Mouse (Mus musculus) left cerebral cortex, adult 2 months (tissue): ENCODE results near the gene Dscaml1. TPM values are rescaled to one million over a fixed set of nuclear protein-coding genes. Genes with fewer than 3 reads are reported as not detected.

Experiments used
- DNase-seq, 2 experiments: peaks; one replicate each; pipeline ENCODE4 v3.0.0; 2021 to 2022; ENCODE audit warnings: low spot score in 2 of 2, mixed read lengths in 1 of 2; ENCODE audit errors: extremely low spot score in 1 of 2
- H3K27ac ChIP-seq: fragments of 200-600 bp; 2 replicates; pipeline ENCODE4 v1.8.1; 2022
- H3K4me3 ChIP-seq: fragments of 200-600 bp; 2 replicates; pipeline ENCODE4 v1.8.1; 2022
- CTCF ChIP-seq: fragments of 200-600 bp; IDR thresholded peaks from 2 replicates; pipeline ENCODE4 v1.8.1; 2022; ENCODE audit warnings: antibody characterized with exemption, mild to moderate bottlenecking, moderate library complexity
- intact Hi-C: fragments of 180-260 bp; cut with DNase I; formaldehyde crosslinking; loops from one replicate; pipeline ENCODE4 v1.15.1; 2025
- total RNA-seq, 2 experiments: library from RNA; stranded (reverse); gene quantifications; 2 replicates each; pipeline ENCODE4 v1.2.3; 2021

Gene Dscaml1
- total RNA-seq, 2 experiments from 2014 or later: 58.0 to 61.5 TPM

- H3K4me3 ChIP-seq: no peak overlapping the region
- intact Hi-C loops: no loop called here
- peak overlapping the region; percentile 29 for H3K27ac ChIP-seq
- no peak for DNase-seq
- TF ChIP-seq CTCF: no peak
These were observed 72.8 kb downstream of the Dscaml1 start for GRCm38 (mm10) chr9:45499267-45499666.

- intact Hi-C loops: no loop called here
- DNase-seq: no peak
- no peak for TF ChIP-seq CTCF
- Histone ChIP-seq H3K4me3 (no peak overlapping the region), H3K27ac (no peak overlapping the region; the same call in 1 of the 2 replicates)
These were observed 73.7 kb downstream of the Dscaml1 start for GRCm38 (mm10) chr9:45500071-45500595.

GRCm38 (mm10) chr9:45501295-45501927, 75.0 kb downstream of the Dscaml1 start:
- H3K27ac ChIP-seq: no peak overlapping the region
- intact Hi-C loops: no loop called here
- TF ChIP-seq CTCF: no peak
- no peak for DNase-seq
- no peak overlapping the region for H3K4me3 ChIP-seq

- no peak for TF ChIP-seq CTCF
- H3K27ac ChIP-seq: no peak overlapping the region
- no peak overlapping the region for H3K4me3 ChIP-seq
- intact Hi-C loops: no loop called here
- no peak for DNase-seq
These were observed 75.7 kb downstream of the Dscaml1 start for GRCm38 (mm10) chr9:45501963-45502641.

- Histone ChIP-seq H3K27ac (peak overlapping the region; percentile 57), H3K4me3 (no peak overlapping the region)
- TF ChIP-seq CTCF: no peak
- intact Hi-C loops: no loop called here
- no peak for DNase-seq
These were observed 78.5 kb downstream of the Dscaml1 start for GRCm38 (mm10) chr9:45504977-45505376.

GRCm38 (mm10) chr9:45505487-45505939, 79.1 kb downstream of the Dscaml1 start:
- intact Hi-C loops: no loop called here
- no peak for TF ChIP-seq CTCF
- Histone ChIP-seq H3K27ac (no peak overlapping the region), H3K4me3 (no peak overlapping the region)
- no peak for DNase-seq

- intact Hi-C loops: no loop called here
- Histone ChIP-seq H3K4me3 (no peak overlapping the region), H3K27ac (no peak overlapping the region; the same call in 1 of the 2 replicates)
- DNase-seq: no peak
- no peak for TF ChIP-seq CTCF
These were observed 81.1 kb downstream of the Dscaml1 start for GRCm38 (mm10) chr9:45507482-45507881.

- peak overlapping the region; percentile 11; the same call in 1 of the 2 replicates for H3K27ac ChIP-seq
- no peak for DNase-seq
- intact Hi-C loops: no loop called here
- no peak overlapping the region for H3K4me3 ChIP-seq
- TF ChIP-seq CTCF: no peak
These were observed 84.5 kb downstream of the Dscaml1 start for GRCm38 (mm10) chr9:45510806-45511546.

GRCm38 (mm10) chr9:45517993-45518705, 91.7 kb downstream of the Dscaml1 start:
- DNase-seq: peak; percentile 63 to 68
- no peak overlapping the region; the same call in 1 of the 2 replicates for H3K27ac ChIP-seq

GRCm38 (mm10) chr9:45519841-45520240, 93.4 kb downstream of the Dscaml1 start:
- no peak for DNase-seq
- peak overlapping the region; percentile 59; the same call in 1 of the 2 replicates for H3K27ac ChIP-seq
- TF ChIP-seq CTCF: no peak
- H3K4me3 ChIP-seq: no peak overlapping the region
- intact Hi-C loops: no loop called here

More at GRCm38 (mm10) chr9:45517993-45518705, 91.7 kb downstream of the Dscaml1 start:
- no peak for TF ChIP-seq CTCF
- intact Hi-C loops: loop anchor here (1.0 kb wide), 1 partner anchor 84 kb away; no protein-coding TSS in a partner anchor
- H3K4me3 ChIP-seq: no peak overlapping the region

GRCm38 (mm10) chr9:45522866-45523265, 96.4 kb downstream of the Dscaml1 start:
- H3K27ac ChIP-seq: no peak overlapping the region
- intact Hi-C loops: no loop called here
- DNase-seq: no peak
- no peak; the same call in 1 of the 2 replicates for TF ChIP-seq CTCF
- H3K4me3 ChIP-seq: no peak overlapping the region
